Mouse (Mus musculus): Measurements from ENCODE around the gene Tmem87a. TPM values are rescaled to one million over a fixed set of nuclear protein-coding genes. Genes with fewer than 3 reads are reported as not detected.

Tmem87a gene
- polyA plus RNA-seq, 1 experiment, result 11.0 TPM

DNA sequence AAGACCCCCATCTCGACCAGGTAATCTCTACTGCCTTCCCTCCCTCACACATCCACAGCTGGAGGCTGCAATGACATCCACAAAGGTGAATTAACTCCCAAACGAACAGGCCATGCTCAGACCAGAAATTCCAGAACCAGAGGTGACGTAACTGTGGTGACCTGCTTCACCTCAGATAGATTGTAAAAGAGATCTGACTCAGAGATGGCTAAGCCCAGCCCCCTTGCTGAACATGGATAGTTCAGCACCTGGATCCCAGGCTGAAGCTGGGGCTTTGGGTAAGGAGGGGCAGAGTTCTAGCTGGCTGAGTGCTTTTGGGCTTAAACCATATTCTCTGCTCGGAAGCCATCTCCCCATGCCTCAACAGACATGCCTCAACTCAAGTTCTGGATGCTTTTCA, 88.8 kb downstream of the Tmem87a start:
- no peak overlapping the region for H3K27ac ChIP-seq (replicated peaks; ENCODE audit: low read depth, low read length)

GRCm38 (mm10) chr2:120314487-120314886, 89.4 kb downstream of the Tmem87a start:
- Histone ChIP-seq H3K4me1 (ENCODE audit: control insufficient read depth, insufficient read depth, insufficient read length, low read length) (no peaks in the 10 kb centered on the region), H3K4me3 (ENCODE audit: insufficient read depth, low read depth, low read length) (no peak overlapping the region), H3K27ac (replicated peaks; ENCODE audit: low read depth, low read length) (no peak overlapping the region)

More for the DNA sequence above, 88.8 kb downstream of the Tmem87a start:
- no peak overlapping the region for H3K4me3 ChIP-seq (ENCODE audit: insufficient read depth, low read depth, low read length)
- H3K4me1 ChIP-seq (ENCODE audit: control insufficient read depth, insufficient read depth, insufficient read length, low read length), result no peaks in the 10 kb centered on the region

- Histone ChIP-seq H3K4me3 (ENCODE audit: insufficient read depth, low read depth, low read length) (no peak within 1 kb of the TSS), H3K27ac (replicated peaks; ENCODE audit: low read depth, low read length) (no peak within 1 kb of the TSS), H3K4me1 (ENCODE audit: control insufficient read depth, insufficient read depth, insufficient read length, low read length) (no peaks in the 10 kb centered on the region)
These were observed 89.9 kb downstream of the Tmem87a start, which contains the start of gene Pla2g4f for GRCm38 (mm10) chr2:120313976-120314375. Gene Pla2g4f (minus strand): TSS chr2:120314165.

GRCm38 (mm10) chr2:120312276-120312825, 91.6 kb downstream of the Tmem87a start:
- Histone ChIP-seq H3K4me1 (ENCODE audit: control insufficient read depth, insufficient read depth, insufficient read length, low read length) (no peaks in the 10 kb centered on the region), H3K4me3 (ENCODE audit: insufficient read depth, low read depth, low read length) (no peak overlapping the region), H3K27ac (replicated peaks; ENCODE audit: low read depth, low read length) (no peak overlapping the region)

Other genes with a start within 250 kb of the Tmem87a start
- 10.6 and 11.7 TPM in 2 replicates for gene Ehd4, start 249.5 kb downstream of the Tmem87a start, polyA plus RNA-seq (2012; ENCODE audit: insufficient read depth, insufficient read length, missing spikeins)
- gene Pla2g4e, start 158.8 kb downstream of the Tmem87a start, polyA plus RNA-seq (2012; ENCODE audit: insufficient read depth, insufficient read length, missing spikeins), result not detected in 2 replicates
- not detected in 2 replicates for gene Pla2g4d, start 114.9 kb downstream of the Tmem87a start, polyA plus RNA-seq (2012; ENCODE audit: insufficient read depth, insufficient read length, missing spikeins)
- gene Pla2g4f, start 89.9 kb downstream of the Tmem87a start, polyA plus RNA-seq (2012; ENCODE audit: insufficient read depth, insufficient read length, missing spikeins), result not detected in 2 replicates
- gene Vps39, start 51.0 kb downstream of the Tmem87a start, polyA plus RNA-seq (2012; ENCODE audit: insufficient read depth, insufficient read length, missing spikeins), result 10.5 and 14.5 TPM in 2 replicates
- 30.5 and 43.4 TPM in 2 replicates for gene Ganc, start 217 bp downstream of the Tmem87a start, polyA plus RNA-seq (2012; ENCODE audit: insufficient read depth, insufficient read length, missing spikeins)
- gene Capn3, start 51.9 kb upstream of the Tmem87a start, polyA plus RNA-seq (2012; ENCODE audit: insufficient read depth, insufficient read length, missing spikeins), result 1.1 and 2.1 TPM in 2 replicates
- gene Zfp106, start 159.7 kb upstream of the Tmem87a start, polyA plus RNA-seq (2012; ENCODE audit: insufficient read depth, insufficient read length, missing spikeins), result 53.3 and 93.2 TPM in 2 replicates
- 33.7 and 42.4 TPM in 2 replicates for gene Snap23, start 163.6 kb upstream of the Tmem87a start, polyA plus RNA-seq (2012; ENCODE audit: insufficient read depth, insufficient read length, missing spikeins)
- gene Haus2, start 205.3 kb upstream of the Tmem87a start, polyA plus RNA-seq (2012; ENCODE audit: insufficient read depth, insufficient read length, missing spikeins), result 10.9 and 12.2 TPM in 2 replicates
- 13.8 and 22.7 TPM in 2 replicates for gene Lrrc57, start 205.4 kb upstream of the Tmem87a start, polyA plus RNA-seq (2012; ENCODE audit: insufficient read depth, insufficient read length, missing spikeins)
- 2.3 and 3.9 TPM in 2 replicates for gene Stard9, start 225.0 kb upstream of the Tmem87a start, polyA plus RNA-seq (2012; ENCODE audit: insufficient read depth, insufficient read length, missing spikeins)